In the genomic region with DNA sequence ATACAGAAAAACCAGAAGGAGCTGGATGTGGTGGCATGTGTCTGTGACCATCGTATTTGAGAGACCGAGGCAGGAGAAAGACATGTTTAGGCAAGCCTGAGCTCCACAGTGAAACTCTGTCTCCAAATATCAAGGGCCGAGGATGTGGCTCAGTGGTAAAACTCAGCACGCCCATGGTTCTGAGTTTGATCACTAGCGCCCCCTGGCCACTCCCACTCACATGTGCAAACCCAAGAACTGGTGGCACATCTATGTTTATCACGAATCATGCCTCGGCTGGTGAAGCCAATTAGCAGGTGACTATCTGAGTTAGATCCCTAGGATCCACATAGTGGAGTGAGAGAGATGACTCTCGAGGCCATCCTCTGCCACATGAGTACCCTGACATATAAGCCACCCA, we compare ENCODE assay signal across 9 mouse cellular contexts. TPM values are rescaled to one million over a fixed set of nuclear protein-coding genes. Genes with fewer than 3 reads are reported as not detected.
DNase-seq lines count a peak whose midpoint lies in the region; ATAC-seq and TF ChIP-seq lines count a peak whose summit lies in the region.
"Had no signal": no experiment of that assay in that cellular context is flagged by ENCODE, and none has a peak within 500 bp of the region (broad histone marks: within the 10 kb centered on the region; RNA-seq: fewer than 3 reads in every experiment).

No protein-coding gene starts in this region.

- no peak overlapping the region for H3K4me3 ChIP-seq in forebrain, postnatal 0 days (ENCODE audit: low read depth, low read length)
- H3K4me3 ChIP-seq in forebrain, embryonic 15.5 days: no peak overlapping the region
- H3K4me3 ChIP-seq: hindbrain, embryonic 12.5 days had no signal

- H3K27me3 ChIP-seq in forebrain, postnatal 0 days (ENCODE audit: insufficient read depth, low read length): peaks cover 14% of the 10 kb centered on the region
- H3K27me3 ChIP-seq in forebrain, embryonic 15.5 days: peaks cover 19% of the 10 kb centered on the region

- no peak overlapping the region for H3K4me2 ChIP-seq in forebrain, postnatal 0 days (ENCODE audit: low read depth)
- no peak overlapping the region for H3K4me2 ChIP-seq in forebrain, embryonic 15.5 days (replicated peaks)
- H3K4me2 ChIP-seq: hindbrain, embryonic 12.5 days had no signal

- H3K9me3 ChIP-seq in forebrain, postnatal 0 days (ENCODE audit: low read length): no peaks in the 10 kb centered on the region
- no peaks in the 10 kb centered on the region for H3K9me3 ChIP-seq in forebrain, embryonic 15.5 days
- H3K9me3 ChIP-seq: hindbrain, embryonic 12.5 days had no signal

- H3K9ac ChIP-seq in forebrain, postnatal 0 days: no peak overlapping the region
- no peak overlapping the region for H3K9ac ChIP-seq in forebrain, embryonic 15.5 days (replicated peaks)
- H3K9ac ChIP-seq: hindbrain, embryonic 12.5 days had no signal

- no peak for ATAC-seq in forebrain, postnatal 0 days
- ATAC-seq in forebrain, embryonic 15.5 days (replicated peaks): no peak

- no peak overlapping the region for H3K27ac ChIP-seq in forebrain, postnatal 0 days (ENCODE audit: low read depth, low read length)
- no peak overlapping the region for H3K27ac ChIP-seq in forebrain, embryonic 15.5 days (replicated peaks)
- H3K27ac ChIP-seq: hindbrain, embryonic 12.5 days had no signal

- WGBS in forebrain, postnatal 0 days: 82% methylated on average over 8 of the region's 8 CpGs
- 85% methylated on average over 8 of the region's 8 CpGs for WGBS in forebrain, embryonic 15.5 days

- H3K36me3 ChIP-seq in forebrain, postnatal 0 days (ENCODE audit: insufficient read depth): no peaks in the 10 kb centered on the region
- no peaks in the 10 kb centered on the region for H3K36me3 ChIP-seq in forebrain, embryonic 15.5 days
- H3K36me3 ChIP-seq: hindbrain, embryonic 12.5 days had no signal

- DNase-seq in forebrain, postnatal 0 days: no peak
- DNase-seq in 416B (ENCODE audit: low read depth): peak; percentile 83
- DNase-seq in c-Kit-negative CD71-positive TER-119-positive erythroid progenitor cells, embryonic 14.5 days (ENCODE audit: low read depth, low spot score): peak; percentile 47
- DNase-seq in lung, postnatal 10 days: peak; percentile 33
- DNase-seq in embryo, embryonic 11 days: no peak
- no peak for DNase-seq in embryo, embryonic 9.5 days (ENCODE audit: extremely low spot score)
- DNase-seq in ovary, postnatal 36 days (ENCODE audit: low spot score): no peak

- no peaks in the 10 kb centered on the region for H3K4me1 ChIP-seq in forebrain, postnatal 0 days (ENCODE audit: insufficient read depth)
- H3K4me1 ChIP-seq in forebrain, embryonic 15.5 days: peaks cover 21% of the 10 kb centered on the region

- 0 out of 2 replicates have a peak, but pooled peaks have one; percentile 7 for TF ChIP-seq CTCF in forebrain, postnatal 0 days (IDR thresholded peaks at IDR 0.05; ENCODE audit: low read depth)

RNA-seq across cellular contexts. Expression of a gene that starts 27.6 kb away (rescaled TPM):
- 5.0 and 14.3 TPM in 2 replicates for total RNA-seq in forebrain, postnatal 0 days (2014; rRNA removed)
- 7.8 and 7.9 TPM in 2 replicates for polyA plus RNA-seq in forebrain, postnatal 0 days (2015; fragmentation: Nextera tagmentation; extraction: Ambion mirVana)
- polyA plus RNA-seq in forebrain, embryonic 15.5 days (2015; fragmentation: Nextera tagmentation; extraction: Ambion mirVana): 6.6 and 6.9 TPM in 2 replicates

RNA-seq across cellular contexts. Expression of a gene that starts 43.3 kb away (rescaled TPM):
- not detected in 2 replicates for total RNA-seq in forebrain, postnatal 0 days (2014; rRNA removed)
- 0.05 and 0.11 TPM in 2 replicates for polyA plus RNA-seq in forebrain, postnatal 0 days (2015; fragmentation: Nextera tagmentation; extraction: Ambion mirVana)
- 0.06 TPM in 1 of 2 replicates, not detected in the other for polyA plus RNA-seq in forebrain, embryonic 15.5 days (2015; fragmentation: Nextera tagmentation; extraction: Ambion mirVana)

RNA-seq across cellular contexts. Expression of a gene that starts 57.2 kb away (rescaled TPM):
- total RNA-seq in forebrain, postnatal 0 days (2014; rRNA removed): not detected in 2 replicates
- 0.05 TPM in 1 of 2 replicates, not detected in the other for polyA plus RNA-seq in forebrain, postnatal 0 days (2015; fragmentation: Nextera tagmentation; extraction: Ambion mirVana)
- polyA plus RNA-seq in forebrain, embryonic 15.5 days (2015; fragmentation: Nextera tagmentation; extraction: Ambion mirVana): not detected in 2 replicates
- polyA plus RNA-seq: hindbrain, embryonic 12.5 days had no signal

Comparison
In these comparisons a context has a peak if more than half of its experiments do, and no peak if none do; other contexts are left out.
1. DNase-seq: peak in 416B (single experiment), c-Kit-negative CD71-positive TER-119-positive erythroid progenitor cells, embryonic 14.5 days (single experiment) and lung, postnatal 10 days (single experiment); none in forebrain, postnatal 0 days (single experiment), embryo, embryonic 11 days (single experiment), embryo, embryonic 9.5 days (single experiment) and ovary, postnatal 36 days (single experiment).